Mouse (Mus musculus): ENCODE results near the gene Phgdh. TPM values are rescaled to one million over a fixed set of nuclear protein-coding genes. Genes with fewer than 3 reads are reported as not detected.

Phgdh gene
- polyA plus RNA-seq, 1 experiment from 2014 or later: 176 TPM

Other genes starting within 250 kb of the Phgdh start
- gene Adam30, start 179.4 kb downstream of the Phgdh start, polyA plus RNA-seq (2014; fragmentation: Nextera tagmentation; extraction: Ambion mirVana): not detected in 2 replicates
- gene Reg4, start 117.8 kb downstream of the Phgdh start, polyA plus RNA-seq (2014; fragmentation: Nextera tagmentation; extraction: Ambion mirVana): not detected in 2 replicates
- 6.5 and 17.6 TPM in 2 replicates for gene Hmgcs2, start 59.6 kb downstream of the Phgdh start, polyA plus RNA-seq (2014; fragmentation: Nextera tagmentation; extraction: Ambion mirVana)
- gene Zfp697, start 42.5 kb upstream of the Phgdh start, polyA plus RNA-seq (2014; fragmentation: Nextera tagmentation; extraction: Ambion mirVana): 21.7 and 28.9 TPM in 2 replicates
- 0.42 TPM in 1 of 2 replicates, not detected in the other for gene Gm4450, start 117.1 kb upstream of the Phgdh start, polyA plus RNA-seq (2014; fragmentation: Nextera tagmentation; extraction: Ambion mirVana)
- gene Hsd3b4, start 170.5 kb upstream of the Phgdh start, polyA plus RNA-seq (2014; fragmentation: Nextera tagmentation; extraction: Ambion mirVana): not detected in 2 replicates
- gene Gm10681, start 248.8 kb upstream of the Phgdh start, polyA plus RNA-seq (2014; fragmentation: Nextera tagmentation; extraction: Ambion mirVana): not detected in 2 replicates